Mouse (Mus musculus): ENCODE measurements around the gene Slc44a1.

The Slc44a1 gene

GRCm38 (mm10) chr4:53539929-53540328 is 99.7 kb downstream of the Slc44a1 start:
- DNase-seq = no peak

GRCm38 (mm10) chr4:53543421-53543820 is 103.2 kb downstream of the Slc44a1 start:
- no peak for DNase-seq

- peak; percentile 92 for DNase-seq
These were observed 104.7 kb downstream of the Slc44a1 start for GRCm38 (mm10) chr4:53544889-53545288.

GRCm38 (mm10) chr4:53547381-53547780 is 107.2 kb downstream of the Slc44a1 start:
- peak; percentile 60 for DNase-seq

GRCm38 (mm10) chr4:53549375-53549774 is 109.2 kb downstream of the Slc44a1 start:
- DNase-seq = peak; percentile 27

- no peak for DNase-seq
These were observed 124.4 kb downstream of the Slc44a1 start for GRCm38 (mm10) chr4:53564618-53565017.

GRCm38 (mm10) chr4:53567065-53567464 is 126.9 kb downstream of the Slc44a1 start:
- no peak for DNase-seq

- peak; percentile 96 for DNase-seq
These were observed 135.3 kb downstream of the Slc44a1 start for GRCm38 (mm10) chr4:53575558-53575957.

- DNase-seq = peak; percentile 55
These were observed 147.5 kb downstream of the Slc44a1 start for GRCm38 (mm10) chr4:53587676-53588075.

GRCm38 (mm10) chr4:53588936-53589335 is 148.7 kb downstream of the Slc44a1 start:
- peak; percentile 55 for DNase-seq

- DNase-seq = peak; percentile 70
These were observed 149.3 kb downstream of the Slc44a1 start for GRCm38 (mm10) chr4:53589466-53589865.

- peak; percentile 86 for DNase-seq
These were observed 149.9 kb downstream of the Slc44a1 start for GRCm38 (mm10) chr4:53590163-53590562.

- DNase-seq = peak; percentile 81
These were observed 150.7 kb downstream of the Slc44a1 start for GRCm38 (mm10) chr4:53590691-53591447.

GRCm38 (mm10) chr4:53591536-53591935 is 151.3 kb downstream of the Slc44a1 start:
- DNase-seq = peak; percentile 87

GRCm38 (mm10) chr4:53591941-53592340 is 151.7 kb downstream of the Slc44a1 start:
- DNase-seq = peak; percentile 98

- peak; percentile 99 for DNase-seq
These were observed 152.2 kb downstream of the Slc44a1 start for GRCm38 (mm10) chr4:53592386-53592785.

- DNase-seq = peak; percentile 95
These were observed 154.0 kb downstream of the Slc44a1 start for GRCm38 (mm10) chr4:53594204-53594603.

GRCm38 (mm10) chr4:53595246-53596062 is 155.2 kb downstream of the Slc44a1 start:
- DNase-seq = peak; percentile 92

GRCm38 (mm10) chr4:53596063-53596895 is 156.1 kb downstream of the Slc44a1 start:
- no peak for DNase-seq

GRCm38 (mm10) chr4:53600462-53600861 is 160.2 kb downstream of the Slc44a1 start:
- DNase-seq = no peak

GRCm38 (mm10) chr4:53614576-53615225 is 174.5 kb downstream of the Slc44a1 start:
- DNase-seq = peak; percentile 85

- peak; percentile 55 for DNase-seq
These were observed 177.8 kb downstream of the Slc44a1 start for GRCm38 (mm10) chr4:53617968-53618367.

Measured in heart, adult 11 months (tissue).